Mouse (Mus musculus) lung, postnatal 0 days (tissue): ENCODE measurements at regions not wholly inside any gene's neighbourhood (a gene's known extent, or its start where the extent isn't known, plus 50 kb on each side); places are given as distances from the start of the nearest gene placed in this dataset.

Experiments
- CTCF ChIP-seq: IDR thresholded peaks from 2 replicates; pipeline ENCODE4 v1.5.1; 2016; ENCODE audit warnings: antibody characterized with exemption, mild to moderate bottlenecking
- EP300 ChIP-seq: IDR thresholded peaks from 2 replicates; pipeline ENCODE4 v1.6.1; 2016; ENCODE audit warnings: antibody characterized with exemption, mild to moderate bottlenecking, control low read depth

DNA sequence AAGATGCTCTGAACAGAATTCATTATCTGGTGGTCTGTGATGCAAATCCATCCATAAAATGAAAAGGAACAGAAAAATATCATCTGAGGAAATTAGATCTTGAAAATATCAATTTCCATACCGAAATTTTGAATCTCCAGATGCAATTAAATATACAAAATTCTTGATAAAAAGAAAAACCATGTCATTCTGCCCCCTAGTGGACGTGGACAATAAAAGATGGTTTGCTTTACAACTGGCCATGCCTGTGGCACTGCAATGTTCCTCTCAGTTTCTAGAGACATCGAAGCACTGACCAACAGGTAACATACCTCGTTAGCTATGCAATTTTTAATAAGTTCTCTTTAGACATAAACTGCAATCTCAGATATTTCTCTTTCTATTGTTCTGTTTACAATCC, 706.9 kb downstream of the Pla2g4a start:
- TF ChIP-seq CTCF (peak; percentile 34), EP300 (no peak)
